Mouse (Mus musculus): ENCODE results near the gene Ncl. TPM values are rescaled to one million over a fixed set of nuclear protein-coding genes. Genes with fewer than 3 reads are reported as not detected.

Gene Ncl
- polyA plus RNA-seq, 1 experiment from 2014 or later: 172 TPM

DNA sequence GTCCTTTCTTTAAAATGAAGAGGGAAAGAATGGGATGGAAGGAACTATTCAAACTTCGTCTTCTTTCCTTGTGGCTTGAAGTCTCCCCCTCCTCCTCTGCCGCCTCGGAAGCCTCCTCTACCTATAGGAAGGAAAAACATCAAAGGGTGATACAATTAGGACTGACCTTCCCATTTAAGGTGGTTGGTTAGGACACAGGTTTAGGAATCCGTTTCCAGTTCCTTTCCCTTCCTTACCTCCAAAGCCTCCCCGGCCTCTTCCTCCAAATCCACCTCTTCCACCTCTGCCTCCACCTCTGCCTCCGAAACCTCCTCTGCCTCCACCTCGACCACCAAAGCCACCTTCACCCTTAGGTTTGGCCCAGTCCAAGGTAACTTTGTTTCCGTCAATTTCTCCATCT, 8.6 kb downstream of the Ncl start:
- H3K9me3 ChIP-seq (ENCODE audit: control insufficient read depth): no peaks in the 10 kb centered on the region
- H3K4me3 ChIP-seq (ENCODE audit: low read depth, low read length): no peak overlapping the region
- no peak for ATAC-seq
- TF ChIP-seq CTCF (IDR thresholded peaks at IDR 0.05; ENCODE audit: low read depth): no peak
- 91% methylated on average over 8 of the region's 8 CpGs for WGBS
- no peaks in the 10 kb centered on the region for H3K27me3 ChIP-seq (replicated peaks; ENCODE audit: control insufficient read depth, insufficient read depth, low read length)
- no peak overlapping the region for H3K27ac ChIP-seq (ENCODE audit: low read depth, low read length)
- no peak overlapping the region for H3K9ac ChIP-seq (ENCODE audit: low read depth, low read length)
- H3K4me2 ChIP-seq (replicated peaks; ENCODE audit: low read depth): no peak overlapping the region
- peaks cover 71% of the 10 kb centered on the region for H3K36me3 ChIP-seq (ENCODE audit: control insufficient read depth, insufficient read depth)
- no peaks in the 10 kb centered on the region for H3K4me1 ChIP-seq (replicated peaks; ENCODE audit: control insufficient read depth, insufficient read depth, low read length)

DNA sequence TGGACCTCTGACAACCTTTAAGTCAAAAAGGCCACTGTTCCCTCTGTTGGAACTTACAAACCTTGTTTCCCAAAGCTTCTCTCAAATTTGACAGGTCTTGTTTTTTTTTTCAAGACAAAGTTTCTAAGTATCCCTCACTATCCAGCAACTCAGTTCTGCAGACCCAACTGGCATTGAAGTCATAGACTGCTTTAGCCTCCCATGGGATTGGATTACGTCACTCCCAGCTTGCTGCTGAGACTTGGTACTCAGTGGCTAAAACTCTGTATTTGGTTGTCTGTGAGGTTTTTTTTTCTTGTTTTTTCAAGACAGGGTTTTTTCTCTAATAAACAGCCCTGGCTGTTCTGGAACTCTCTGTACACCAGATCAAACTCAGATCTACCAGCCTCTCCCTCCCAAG, 9.5 kb downstream of the Ncl start:
- peaks cover 62% of the 10 kb centered on the region for H3K36me3 ChIP-seq (ENCODE audit: control insufficient read depth, insufficient read depth)
- WGBS: 85% methylated on average over 1 of the region's 1 CpGs
- ATAC-seq: no peak

DNA sequence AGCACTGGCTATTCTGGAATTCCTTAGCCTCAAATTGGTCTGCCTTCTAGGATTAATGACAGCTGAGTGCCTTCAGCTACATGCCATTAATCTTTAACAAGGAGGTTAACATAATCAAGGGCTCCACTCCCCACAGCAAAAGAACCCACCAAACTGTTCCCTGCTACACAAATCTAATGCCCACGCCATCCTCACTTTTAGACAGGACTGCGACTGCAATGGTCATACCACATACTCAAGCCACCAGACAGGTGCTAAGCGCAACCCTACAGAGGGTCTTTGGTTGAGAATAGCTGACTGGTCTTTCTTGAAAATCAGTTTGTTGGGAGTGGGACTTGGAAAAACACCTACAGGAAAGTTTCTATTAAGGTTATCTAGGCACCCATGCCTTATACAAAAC, 10.0 kb downstream of the Ncl start:
- no peak for TF ChIP-seq CTCF (IDR thresholded peaks at IDR 0.05; ENCODE audit: low read depth)
- Histone ChIP-seq H3K36me3 (ENCODE audit: control insufficient read depth, insufficient read depth) (peaks cover 57% of the 10 kb centered on the region), H3K9ac (ENCODE audit: low read depth, low read length) (no peak overlapping the region), H3K4me3 (ENCODE audit: low read depth, low read length) (no peak overlapping the region), H3K27me3 (replicated peaks; ENCODE audit: control insufficient read depth, insufficient read depth, low read length) (no peaks in the 10 kb centered on the region), H3K27ac (ENCODE audit: low read depth, low read length) (no peak overlapping the region), H3K9me3 (ENCODE audit: control insufficient read depth) (no peaks in the 10 kb centered on the region), H3K4me2 (replicated peaks; ENCODE audit: low read depth) (no peak overlapping the region), H3K4me1 (replicated peaks; ENCODE audit: control insufficient read depth, insufficient read depth, low read length) (no peaks in the 10 kb centered on the region)
- WGBS: 88% methylated on average over 3 of the region's 3 CpGs
- no peak for ATAC-seq

More for the DNA sequence above, 9.5 kb downstream of the Ncl start:
- Histone ChIP-seq H3K27ac (ENCODE audit: low read depth, low read length) (peak overlapping the region; percentile 15; the same call in 1 of the 2 replicates), H3K9ac (ENCODE audit: low read depth, low read length) (no peak overlapping the region), H3K27me3 (replicated peaks; ENCODE audit: control insufficient read depth, insufficient read depth, low read length) (no peaks in the 10 kb centered on the region), H3K4me3 (ENCODE audit: low read depth, low read length) (no peak overlapping the region), H3K4me2 (replicated peaks; ENCODE audit: low read depth) (no peak overlapping the region), H3K4me1 (replicated peaks; ENCODE audit: control insufficient read depth, insufficient read depth, low read length) (no peaks in the 10 kb centered on the region), H3K9me3 (ENCODE audit: control insufficient read depth) (no peaks in the 10 kb centered on the region)
- TF ChIP-seq CTCF (IDR thresholded peaks at IDR 0.05; ENCODE audit: low read depth): no peak

DNA sequence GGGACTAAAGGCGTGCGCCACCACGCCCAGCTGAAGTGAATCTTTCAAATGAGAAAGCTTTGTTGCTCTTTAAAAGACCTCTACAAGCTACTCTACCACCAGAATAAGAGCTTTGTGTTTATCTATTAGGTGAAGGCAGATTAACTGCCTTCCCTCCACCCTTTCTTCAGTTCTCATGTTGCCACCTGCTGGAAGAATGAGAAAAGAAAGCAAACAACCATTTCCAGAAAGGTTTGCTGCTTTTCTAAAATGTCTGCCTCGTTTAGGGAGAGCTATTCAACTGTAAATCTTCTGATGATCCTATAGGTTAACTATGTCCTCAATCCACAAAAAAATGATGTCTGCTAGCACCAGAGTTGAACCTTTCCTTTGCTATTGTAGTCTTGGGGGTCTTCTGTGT, 10.4 kb downstream of the Ncl start:
- Histone ChIP-seq H3K27ac (ENCODE audit: low read depth, low read length) (no peak overlapping the region), H3K4me2 (replicated peaks; ENCODE audit: low read depth) (no peak overlapping the region), H3K9me3 (ENCODE audit: control insufficient read depth) (no peaks in the 10 kb centered on the region), H3K36me3 (ENCODE audit: control insufficient read depth, insufficient read depth) (peaks cover 53% of the 10 kb centered on the region), H3K4me1 (replicated peaks; ENCODE audit: control insufficient read depth, insufficient read depth, low read length) (no peaks in the 10 kb centered on the region), H3K9ac (ENCODE audit: low read depth, low read length) (no peak overlapping the region), H3K4me3 (ENCODE audit: low read depth, low read length) (no peak overlapping the region), H3K27me3 (replicated peaks; ENCODE audit: control insufficient read depth, insufficient read depth, low read length) (no peaks in the 10 kb centered on the region)
- 71% methylated on average over 4 of the region's 4 CpGs for WGBS
- ATAC-seq: no peak
- peak; percentile 50 for TF ChIP-seq CTCF (IDR thresholded peaks at IDR 0.05; ENCODE audit: low read depth)

DNA sequence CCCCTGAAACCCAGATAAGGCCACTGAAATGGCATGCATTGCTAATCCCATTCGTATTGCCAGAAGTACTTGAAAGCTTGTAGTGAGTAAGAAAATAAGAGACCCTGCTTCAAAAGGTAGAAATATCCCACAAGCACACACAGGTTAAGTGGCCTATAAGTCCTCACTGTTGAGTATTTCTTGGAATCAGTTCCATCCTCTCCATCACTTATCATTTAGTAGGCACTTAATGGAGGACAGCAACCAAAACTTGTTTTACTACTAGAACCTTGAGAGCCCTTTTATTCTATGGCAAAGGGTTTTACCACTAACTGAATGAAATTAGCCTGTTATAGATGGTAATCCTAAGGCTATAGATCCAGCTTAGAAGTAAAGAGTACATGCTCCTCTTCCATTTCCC, 11.1 kb downstream of the Ncl start:
- WGBS: 70% methylated on average over 1 of the region's 1 CpGs
- Histone ChIP-seq H3K27me3 (replicated peaks; ENCODE audit: control insufficient read depth, insufficient read depth, low read length) (no peaks in the 10 kb centered on the region), H3K4me2 (replicated peaks; ENCODE audit: low read depth) (no peak overlapping the region), H3K4me3 (ENCODE audit: low read depth, low read length) (no peak overlapping the region), H3K27ac (ENCODE audit: low read depth, low read length) (no peak overlapping the region), H3K9me3 (ENCODE audit: control insufficient read depth) (no peaks in the 10 kb centered on the region), H3K36me3 (ENCODE audit: control insufficient read depth, insufficient read depth) (peaks cover 46% of the 10 kb centered on the region), H3K9ac (ENCODE audit: low read depth, low read length) (no peak overlapping the region), H3K4me1 (replicated peaks; ENCODE audit: control insufficient read depth, insufficient read depth, low read length) (no peaks in the 10 kb centered on the region)
- TF ChIP-seq CTCF (IDR thresholded peaks at IDR 0.05; ENCODE audit: low read depth): no peak
- no peak for ATAC-seq

DNA sequence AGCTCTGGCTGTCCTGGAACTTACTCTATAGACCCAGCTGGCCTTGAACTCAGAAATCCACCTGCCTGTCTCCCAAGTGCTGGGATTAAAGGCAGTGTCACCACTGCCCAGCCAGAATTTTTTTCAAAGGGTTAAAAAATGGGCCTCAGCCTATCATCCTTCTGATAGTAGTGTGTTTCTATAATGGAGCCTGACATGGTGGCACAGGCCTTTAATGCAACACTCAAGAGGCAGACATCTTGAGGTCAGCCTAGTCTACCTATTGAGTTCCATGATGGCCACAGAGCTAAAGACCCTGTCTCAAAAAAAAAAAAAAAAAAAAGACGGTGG, 11.5 kb downstream of the Ncl start:
- 67% methylated on average over 1 of the region's 1 CpGs for WGBS
- H3K9ac ChIP-seq (ENCODE audit: low read depth, low read length): no peak overlapping the region
- H3K4me3 ChIP-seq (ENCODE audit: low read depth, low read length): no peak overlapping the region
- no peak overlapping the region for H3K27ac ChIP-seq (ENCODE audit: low read depth, low read length)
- H3K4me1 ChIP-seq (replicated peaks; ENCODE audit: control insufficient read depth, insufficient read depth, low read length): no peaks in the 10 kb centered on the region
- no peak for TF ChIP-seq CTCF (IDR thresholded peaks at IDR 0.05; ENCODE audit: low read depth)
- H3K27me3 ChIP-seq (replicated peaks; ENCODE audit: control insufficient read depth, insufficient read depth, low read length): no peaks in the 10 kb centered on the region
- H3K36me3 ChIP-seq (ENCODE audit: control insufficient read depth, insufficient read depth): peaks cover 42% of the 10 kb centered on the region
- H3K9me3 ChIP-seq (ENCODE audit: control insufficient read depth): no peaks in the 10 kb centered on the region
- no peak for ATAC-seq
- no peak overlapping the region for H3K4me2 ChIP-seq (replicated peaks; ENCODE audit: low read depth)
